Mouse (Mus musculus): ENCODE data around the gene Stpg1.

Gene Stpg1

GRCm38 (mm10) chr4:135494521-135495396 is at the start of gene Stpg1, which contains the start of gene Nipal3:
Stpg1 (plus strand) TSS chr4:135494790.
Nipal3 (minus strand) TSS chr4:135495038.
- peak; percentile 44 for DNase-seq (ENCODE audit: low spot score)

GRCm38 (mm10) chr4:135451360-135452015 is 43.1 kb upstream of the Stpg1 start:
- no peak for DNase-seq (ENCODE audit: low spot score)

- DNase-seq (ENCODE audit: low spot score), result no peak
These were observed 41.4 kb upstream of the Stpg1 start for GRCm38 (mm10) chr4:135453164-135453563.

- no peak for DNase-seq (ENCODE audit: low spot score)
These were observed 41.0 kb upstream of the Stpg1 start for GRCm38 (mm10) chr4:135453572-135453971.

- no peak for DNase-seq (ENCODE audit: low spot score)
These were observed 31.2 kb upstream of the Stpg1 start for GRCm38 (mm10) chr4:135463406-135463805.

GRCm38 (mm10) chr4:135477851-135478250 is 16.7 kb upstream of the Stpg1 start:
- DNase-seq (ENCODE audit: low spot score), result no peak

- no peak for DNase-seq (ENCODE audit: low spot score)
These were observed 14.2 kb upstream of the Stpg1 start for GRCm38 (mm10) chr4:135480370-135480769.

DNA sequence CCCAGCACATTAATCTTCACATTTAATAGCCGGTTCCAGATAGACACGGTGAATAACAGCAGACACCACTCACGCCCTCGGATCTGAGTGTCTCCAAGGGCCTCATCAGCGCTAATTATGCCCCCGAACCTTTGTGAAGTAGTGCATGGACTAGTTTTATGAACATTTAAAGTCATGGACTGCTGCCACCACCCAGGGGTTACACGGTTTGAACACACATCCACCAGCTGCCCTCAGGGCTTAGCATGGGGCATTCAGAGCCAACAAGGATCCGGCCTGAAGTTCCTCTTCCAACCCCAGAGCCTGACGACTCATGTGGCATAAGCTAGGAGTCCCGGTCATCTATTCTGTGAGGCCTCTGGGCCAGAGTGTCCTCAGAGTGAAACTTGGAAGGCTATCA is 9.5 kb upstream of the Stpg1 start:
- no peak for DNase-seq (ENCODE audit: low spot score)

DNA sequence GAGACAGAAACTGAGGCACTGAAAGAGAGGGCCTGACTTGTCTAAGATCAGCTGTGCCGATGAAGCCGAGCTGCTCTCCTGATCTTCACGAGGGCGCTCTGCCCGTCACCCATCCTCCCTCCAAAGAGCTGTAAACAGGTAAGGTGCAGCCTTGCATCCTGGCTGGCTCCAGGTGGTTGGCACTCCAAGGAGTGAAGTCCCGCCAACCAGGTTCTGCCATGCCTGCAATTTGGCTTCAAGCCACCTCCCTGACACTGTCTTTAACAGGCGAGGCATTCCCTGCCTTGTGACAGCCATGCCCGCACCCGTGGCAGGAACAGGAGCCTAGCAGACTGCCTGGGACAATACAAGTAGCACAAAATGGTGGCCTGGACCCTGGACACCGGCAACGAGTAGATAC is 8.2 kb upstream of the Stpg1 start:
- DNase-seq (ENCODE audit: low spot score), result no peak

GRCm38 (mm10) chr4:135489256-135489655 is 5.3 kb upstream of the Stpg1 start:
- no peak for DNase-seq (ENCODE audit: low spot score)

GRCm38 (mm10) chr4:135493271-135493670 is 1.3 kb upstream of the Stpg1 start:
- no peak for DNase-seq (ENCODE audit: low spot score)

GRCm38 (mm10) chr4:135493691-135494520 is 684 bp upstream of the Stpg1 start:
- no peak for DNase-seq (ENCODE audit: low spot score)

- DNase-seq (ENCODE audit: low spot score), result no peak
These were observed 804 bp downstream of the Stpg1 start for GRCm38 (mm10) chr4:135495397-135495791.

GRCm38 (mm10) chr4:135495810-135496209 is 1.2 kb downstream of the Stpg1 start:
- no peak for DNase-seq (ENCODE audit: low spot score)

- DNase-seq (ENCODE audit: low spot score), result no peak
These were observed 3.5 kb downstream of the Stpg1 start for GRCm38 (mm10) chr4:135498136-135498535.

DNA sequence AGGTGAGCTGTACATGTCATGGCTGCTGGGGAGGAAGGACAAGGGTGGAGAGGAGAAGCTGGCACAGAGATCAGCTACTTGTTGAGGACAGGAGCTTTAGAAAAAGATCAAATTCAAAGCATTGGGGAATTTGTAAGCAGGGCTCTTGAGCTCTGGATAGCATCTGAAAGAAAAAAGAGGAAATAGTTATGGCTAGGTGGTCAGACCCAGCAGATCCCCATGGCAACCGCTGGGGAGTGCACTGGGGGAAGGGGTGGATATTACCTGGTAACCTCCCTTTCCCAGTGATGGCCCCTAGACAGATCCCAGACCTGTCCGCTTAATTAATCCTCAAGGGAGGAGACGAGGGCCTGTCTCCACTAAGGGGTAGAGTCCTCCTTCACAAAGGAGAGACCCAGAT is 5.2 kb downstream of the Stpg1 start:
- no peak for DNase-seq (ENCODE audit: low spot score)

GRCm38 (mm10) chr4:135501587-135501986 is 7.0 kb downstream of the Stpg1 start:
- no peak for DNase-seq (ENCODE audit: low spot score)

GRCm38 (mm10) chr4:135505794-135506193 is 11.2 kb downstream of the Stpg1 start:
- no peak for DNase-seq (ENCODE audit: low spot score)

GRCm38 (mm10) chr4:135507547-135508350 is 13.2 kb downstream of the Stpg1 start:
- DNase-seq (ENCODE audit: low spot score), result no peak

DNA sequence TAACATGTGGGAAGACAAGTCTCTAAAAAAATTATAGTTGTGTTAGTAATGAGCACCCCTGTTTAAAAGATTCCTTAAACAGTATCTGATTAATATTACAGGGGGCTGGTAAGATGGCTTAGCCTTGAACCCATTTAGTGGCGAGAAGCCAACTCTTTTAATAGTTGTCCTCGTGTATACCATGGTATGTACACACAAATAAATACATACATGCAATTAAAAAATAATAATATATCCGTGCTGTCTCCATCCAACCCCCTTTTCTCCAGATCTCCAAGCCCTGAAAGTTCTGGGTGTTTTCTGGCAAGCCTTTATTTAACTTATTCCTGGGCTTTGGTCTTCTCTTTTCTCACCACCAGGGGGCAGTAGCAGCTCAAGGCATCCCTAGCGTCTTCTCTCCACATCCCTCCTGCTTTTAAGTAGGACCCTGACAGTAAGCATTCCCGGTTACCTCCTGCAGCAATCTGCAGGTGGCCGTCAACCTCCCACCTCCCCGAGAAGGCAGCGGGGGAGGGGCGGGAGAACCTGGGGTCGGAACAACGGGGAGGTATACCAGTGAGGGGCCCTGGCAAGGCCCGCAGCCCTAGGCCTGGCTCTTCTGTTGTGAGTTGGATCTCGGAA is 13.9 kb downstream of the Stpg1 start:
- DNase-seq (ENCODE audit: low spot score), result no peak

GRCm38 (mm10) chr4:135509515-135509914 is 14.9 kb downstream of the Stpg1 start:
- DNase-seq (ENCODE audit: low spot score), result no peak
